Mouse (Mus musculus) left cerebral cortex, postnatal 4 days (tissue): ENCODE results near the gene Pm20d2. TPM values are rescaled to one million over a fixed set of nuclear protein-coding genes. Genes with fewer than 3 reads are reported as not detected.
A peak's percentile ranks its signal among the peaks of the same experiment; 100 is the strongest.

Experiments used
- DNase-seq: peaks from one replicate; pipeline ENCODE4 v3.0.0-alpha.2; 2022
- intact Hi-C: fragments of 180-260 bp; cut with DNase I; formaldehyde crosslinking; loops from one replicate; pipeline ENCODE4 v1.15.1; 2025
- total RNA-seq, 2 experiments: library from RNA; stranded (reverse); gene quantifications; 2 replicates each; pipeline ENCODE4 v1.2.3; 2021

Pm20d2 gene
- 1 to 10 TPM; 8.2 to 8.4 TPM for total RNA-seq

GRCm38 (mm10) chr4:33189735-33190036, at the start of gene Pm20d2:
Pm20d2 (minus strand) TSS chr4:33189737.
- intact Hi-C loops, result no loop called here
- no peak for DNase-seq

GRCm38 (mm10) chr4:33230881-33231280, 41.3 kb upstream of the Pm20d2 start:
- intact Hi-C loops, result no loop called here
- no peak for DNase-seq

DNA sequence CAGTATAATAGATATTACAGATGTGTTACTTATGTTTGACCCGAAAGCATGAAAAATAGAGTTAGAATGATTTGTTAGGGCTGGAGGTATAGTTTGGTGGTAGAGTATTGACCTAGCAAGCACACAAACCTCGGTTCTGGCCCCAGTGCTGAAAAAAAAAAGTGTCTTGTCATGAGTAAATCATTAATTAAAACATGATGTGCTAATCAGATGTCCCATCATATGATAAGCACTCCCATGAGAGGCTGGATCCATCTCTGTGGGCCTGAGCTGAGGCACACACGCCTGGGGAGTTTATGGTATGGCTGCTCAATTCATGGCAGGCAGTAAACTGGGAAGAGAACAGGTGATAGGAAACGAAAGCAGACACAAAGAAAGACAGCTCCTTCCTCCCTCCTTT, 40.1 kb upstream of the Pm20d2 start:
- intact Hi-C loops, result no loop called here

DNA sequence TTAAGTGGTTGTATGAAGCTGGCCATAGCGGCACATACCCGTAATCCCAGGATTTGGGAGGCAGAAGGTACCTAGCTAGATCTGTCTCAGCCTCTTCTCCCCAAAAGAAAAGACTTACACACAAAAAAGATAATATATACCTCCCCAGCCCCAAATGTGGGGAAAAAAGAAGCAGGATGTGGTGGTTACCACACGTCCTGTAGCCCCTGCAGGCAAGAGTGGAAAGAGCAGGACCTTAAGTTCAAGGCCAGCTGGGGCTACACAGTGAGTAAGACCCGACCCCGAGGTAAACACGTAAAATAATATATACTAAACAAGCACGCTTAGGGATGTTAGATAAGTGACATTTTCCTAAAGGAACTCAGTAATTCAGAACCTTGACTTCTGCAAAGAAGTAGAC, 37.6 kb upstream of the Pm20d2 start:
- DNase-seq, result no peak
- intact Hi-C loops, result no loop called here

More for the DNA sequence above, 40.1 kb upstream of the Pm20d2 start:
- no peak for DNase-seq

DNA sequence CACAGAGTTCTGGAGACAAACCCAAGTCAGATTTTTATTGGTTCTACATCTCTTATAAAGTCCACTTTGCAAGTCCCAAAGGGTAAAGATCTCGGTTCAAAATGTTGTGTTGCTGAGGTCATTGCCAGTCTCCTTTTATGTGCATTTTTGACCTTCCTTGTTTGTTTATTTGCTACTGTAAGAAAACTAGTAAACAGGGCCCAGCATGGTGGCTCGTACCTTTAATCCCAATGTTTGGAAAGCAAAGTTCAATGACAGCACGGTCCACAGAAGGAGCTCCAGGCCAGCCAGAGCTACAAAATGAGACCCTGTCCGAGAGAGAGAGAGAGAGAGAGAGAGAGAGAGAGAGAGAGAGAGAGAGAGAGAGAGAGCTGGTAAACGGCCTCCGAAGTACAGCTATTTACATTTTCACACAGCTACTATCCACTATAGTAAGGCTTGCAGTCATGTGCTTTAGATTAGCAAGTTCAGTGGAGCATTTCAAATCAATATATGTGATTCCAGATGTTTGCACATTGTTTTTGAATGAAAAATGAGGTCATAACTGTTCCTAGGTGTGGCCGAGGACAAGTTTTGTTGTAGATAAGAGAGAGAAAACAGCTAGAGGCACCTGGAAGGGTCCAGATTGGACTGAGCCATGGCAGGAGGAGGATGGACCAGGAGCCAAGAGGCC, 34.6 kb upstream of the Pm20d2 start:
- DNase-seq, result no peak
- intact Hi-C loops, result no loop called here

GRCm38 (mm10) chr4:33221847-33222246, 32.3 kb upstream of the Pm20d2 start:
- intact Hi-C loops, result no loop called here
- no peak for DNase-seq

- DNase-seq, result peak; percentile 29
- intact Hi-C loops, result loop anchor here (10.0 kb wide), 1 partner anchor 86 kb away; the partner anchor contains the start of gene Pnrc1
Observed at GRCm38 (mm10) chr4:33208881-33209841, 19.6 kb upstream of the Pm20d2 start, which contains the start of gene Srsf12. Srsf12 (plus strand) TSS chr4:33208991.

DNA sequence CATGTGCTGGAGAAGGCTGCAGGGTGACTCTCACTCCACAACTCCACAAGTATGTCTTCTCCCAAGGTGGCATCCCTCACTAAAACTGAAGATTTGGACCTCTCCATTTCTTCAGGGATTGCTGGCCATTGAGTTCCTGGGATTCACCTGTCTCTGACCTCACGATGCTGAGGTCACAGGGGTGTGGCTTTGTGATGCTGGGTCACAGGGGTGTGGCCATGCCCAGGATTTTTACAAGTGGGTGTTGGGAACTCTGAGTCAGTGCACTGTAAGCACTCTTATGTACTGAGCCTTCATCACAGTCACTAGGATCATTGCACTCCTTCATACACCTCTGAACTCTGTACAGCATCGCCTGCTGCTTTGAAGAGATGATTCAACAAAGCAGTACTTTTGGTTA, 18.0 kb upstream of the Pm20d2 start:
- no peak for DNase-seq
- intact Hi-C loops, result loop anchor here (10.0 kb wide), 1 partner anchor 87 kb away; the partner anchor contains the start of gene Pnrc1

DNA sequence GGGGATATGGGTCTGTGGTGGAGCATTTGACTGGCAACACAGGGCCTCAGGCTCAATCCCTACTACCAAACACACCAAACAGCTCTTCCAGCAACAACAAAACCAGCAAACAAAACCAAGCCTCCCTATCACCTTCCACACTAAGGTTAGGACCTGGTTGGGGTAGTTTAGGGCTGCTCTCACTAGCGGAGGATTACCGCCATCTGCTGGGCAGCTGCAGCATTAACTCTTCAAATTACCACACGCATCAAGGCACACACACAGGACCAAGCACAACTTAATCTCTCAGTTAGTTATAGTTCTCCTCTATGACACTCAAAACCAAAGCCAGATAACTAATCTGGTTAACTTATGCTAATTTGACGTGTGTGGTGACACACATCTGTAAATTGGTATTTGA, 15.1 kb upstream of the Pm20d2 start:
- intact Hi-C loops, result loop anchor here (10.0 kb wide), 1 partner anchor 90 kb away; the partner anchor contains the start of gene Pnrc1
- DNase-seq, result peak; percentile 63

DNA sequence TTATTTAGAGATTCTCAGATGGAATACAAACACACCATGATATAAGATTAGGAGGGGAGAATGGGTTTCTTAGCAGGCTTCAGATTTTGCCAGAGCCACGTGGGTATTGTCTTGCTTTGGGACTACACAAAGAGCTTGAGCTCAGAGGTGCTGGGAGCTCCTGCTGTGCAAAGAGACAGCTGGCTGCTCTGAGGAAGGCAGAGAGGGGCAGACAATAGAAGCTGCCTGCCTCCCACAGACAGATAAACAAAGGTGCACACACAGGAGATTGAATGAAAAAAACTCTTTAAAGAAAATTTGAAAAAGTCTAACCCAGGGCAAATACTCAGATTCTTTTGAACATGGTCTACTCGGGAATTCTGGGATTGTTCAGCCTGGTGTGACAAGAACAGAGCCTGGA, 8.6 kb upstream of the Pm20d2 start:
- DNase-seq, result no peak
- intact Hi-C loops, result no loop called here

DNA sequence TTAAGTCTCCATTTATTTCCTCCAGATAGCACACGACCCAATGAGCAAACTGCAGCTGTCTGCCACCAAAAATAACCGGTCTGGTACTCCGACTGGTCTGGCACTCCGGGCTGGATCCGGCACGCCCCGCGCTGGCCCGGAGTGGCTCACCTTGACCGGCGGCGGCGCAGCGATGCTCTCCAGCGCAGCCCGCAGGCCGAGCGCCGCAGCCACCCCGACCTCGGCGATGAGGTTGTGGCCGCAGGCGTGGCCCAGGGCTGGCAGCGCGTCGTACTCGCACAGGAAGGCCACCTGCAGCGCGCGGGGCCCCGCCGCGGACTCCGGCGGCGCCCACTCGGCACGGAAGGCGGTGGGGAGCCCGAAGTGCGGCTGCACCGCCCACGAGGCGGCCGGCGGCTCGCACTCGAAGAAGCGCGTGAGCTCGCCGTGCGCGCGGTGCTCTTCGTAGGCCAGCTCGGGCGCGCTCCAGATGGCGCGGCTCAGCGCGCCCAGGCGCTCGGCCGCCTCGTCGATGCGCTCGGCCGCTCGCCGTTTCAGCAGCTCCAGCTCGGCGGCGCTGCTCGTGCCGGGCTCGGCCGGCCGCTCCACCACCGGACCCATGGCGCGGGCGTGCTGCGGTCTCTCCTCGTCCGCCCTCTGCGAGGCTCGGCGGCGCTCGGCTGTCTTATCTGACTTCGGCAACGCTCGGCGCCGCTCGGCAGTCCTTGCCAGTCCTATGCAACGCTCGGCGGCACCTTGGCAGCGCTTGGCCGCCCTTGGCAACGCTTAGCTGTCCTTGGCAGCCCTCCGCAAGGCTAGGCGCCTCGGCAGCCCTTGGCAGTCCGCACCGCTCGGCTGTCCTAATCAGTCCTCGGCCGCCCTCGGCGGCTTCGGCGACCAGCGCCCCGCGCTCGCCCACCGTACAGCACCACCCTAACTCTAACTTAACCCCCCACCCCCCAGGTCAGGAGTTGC, 479 bp downstream of the Pm20d2 start:
- peak; percentile 99 for DNase-seq
- intact Hi-C loops, result no loop called here

DNA sequence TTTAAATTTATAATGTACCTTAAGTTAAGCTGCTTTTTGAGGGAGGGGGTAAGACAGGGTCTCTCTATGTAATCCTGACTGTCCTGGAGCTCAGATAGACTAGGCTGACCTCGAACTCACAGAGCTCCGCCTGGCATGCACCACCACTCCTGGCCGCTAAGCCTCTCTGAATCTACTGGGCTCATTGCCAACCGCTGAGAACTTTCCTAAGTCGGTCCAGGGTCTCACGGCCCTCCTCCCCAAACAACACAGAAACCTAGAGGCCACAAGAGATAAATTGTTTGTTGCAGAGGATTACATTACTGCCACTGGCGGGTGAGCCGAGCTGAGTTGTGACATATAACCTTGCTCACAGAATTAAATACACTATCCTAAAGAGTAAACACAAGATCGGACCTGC, 1.4 kb downstream of the Pm20d2 start:
- intact Hi-C loops, result no loop called here
- DNase-seq, result peak; percentile 68

DNA sequence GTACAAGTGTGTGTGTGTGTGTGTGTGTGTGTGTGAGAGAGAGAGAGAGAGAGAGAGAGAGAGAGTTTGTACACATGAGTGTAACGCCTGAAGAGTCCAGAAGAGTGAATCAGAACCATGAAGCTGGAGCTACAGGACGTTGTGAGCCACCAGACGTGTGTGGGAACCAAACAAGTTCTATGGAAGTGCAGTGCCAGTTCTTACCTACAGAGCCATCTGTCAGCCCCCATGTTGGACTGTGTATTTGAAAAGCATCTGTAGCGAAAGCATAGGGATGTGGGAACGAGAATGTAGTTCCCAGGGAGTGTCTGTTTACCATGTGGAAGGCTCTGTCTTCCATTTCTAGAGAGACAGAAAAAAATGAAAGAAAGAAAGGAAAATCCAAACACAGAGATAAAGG, 6.1 kb downstream of the Pm20d2 start:
- intact Hi-C loops, result no loop called here
- no peak for DNase-seq

DNA sequence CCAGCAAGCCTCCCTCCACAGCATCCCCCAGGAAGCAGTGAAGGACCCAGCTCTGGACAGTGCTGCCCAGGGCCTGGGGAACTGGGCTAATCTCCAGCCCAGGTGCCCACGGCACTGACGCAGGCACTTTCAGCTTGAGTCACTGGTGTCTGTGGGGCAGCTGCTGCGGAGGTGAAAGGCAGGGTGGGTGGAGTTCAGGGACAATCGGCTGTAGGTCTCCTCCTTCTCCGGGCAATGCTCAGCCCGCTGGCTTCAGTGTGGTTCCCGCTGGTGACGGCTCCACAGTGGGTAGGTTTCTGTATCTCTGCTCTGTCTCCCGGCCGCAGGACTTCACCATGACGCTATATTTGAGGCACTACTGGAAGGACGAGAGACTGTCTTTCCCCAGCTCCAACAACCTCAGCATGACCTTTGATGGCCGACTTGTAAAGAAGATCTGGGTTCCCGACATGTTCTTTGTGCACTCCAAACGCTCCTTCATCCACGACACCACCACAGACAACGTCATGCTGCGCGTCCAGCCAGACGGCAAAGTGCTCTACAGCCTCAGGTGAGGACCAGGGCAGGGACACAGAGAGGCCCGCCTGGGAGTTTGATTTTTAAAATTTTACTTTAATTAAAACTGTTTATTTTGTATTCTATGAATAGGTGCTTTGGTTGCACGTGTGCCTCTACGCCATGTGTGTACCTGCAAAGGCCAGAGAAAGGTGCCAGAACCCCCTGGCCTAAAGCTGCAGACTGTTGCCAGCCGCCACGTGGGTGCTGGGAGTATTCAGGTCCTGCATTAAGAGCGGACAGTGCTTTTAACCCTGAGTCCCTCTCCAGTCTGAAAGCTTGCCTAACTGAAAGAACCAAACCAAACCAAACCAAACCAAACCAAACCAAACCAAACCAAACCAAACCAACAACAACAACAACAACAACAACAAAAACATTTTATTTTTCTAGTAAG, 37.2 kb downstream of the Pm20d2 start:
- intact Hi-C loops, result no loop called here
- DNase-seq, result no peak

DNA sequence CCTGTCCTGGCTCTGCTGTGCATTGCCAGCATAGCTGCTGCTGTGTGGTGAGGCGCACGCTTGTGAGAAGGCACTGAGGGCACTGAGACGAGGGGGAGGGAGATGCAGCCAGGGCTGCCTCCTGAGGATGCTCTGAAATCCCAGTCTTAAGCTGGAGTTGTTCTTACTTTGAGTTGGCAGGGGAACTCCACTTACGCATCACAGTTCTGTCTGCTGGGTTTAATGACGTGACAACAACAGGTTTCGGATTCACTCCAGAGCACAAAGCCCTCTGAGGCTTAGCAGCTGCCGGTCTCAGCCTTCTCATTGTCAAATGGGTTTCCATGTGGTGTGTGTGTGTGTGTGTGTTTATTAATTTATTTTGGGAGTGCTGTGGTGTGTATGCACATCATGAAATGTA, 40.4 kb downstream of the Pm20d2 start:
- no peak for DNase-seq
- intact Hi-C loops, result no loop called here

DNA sequence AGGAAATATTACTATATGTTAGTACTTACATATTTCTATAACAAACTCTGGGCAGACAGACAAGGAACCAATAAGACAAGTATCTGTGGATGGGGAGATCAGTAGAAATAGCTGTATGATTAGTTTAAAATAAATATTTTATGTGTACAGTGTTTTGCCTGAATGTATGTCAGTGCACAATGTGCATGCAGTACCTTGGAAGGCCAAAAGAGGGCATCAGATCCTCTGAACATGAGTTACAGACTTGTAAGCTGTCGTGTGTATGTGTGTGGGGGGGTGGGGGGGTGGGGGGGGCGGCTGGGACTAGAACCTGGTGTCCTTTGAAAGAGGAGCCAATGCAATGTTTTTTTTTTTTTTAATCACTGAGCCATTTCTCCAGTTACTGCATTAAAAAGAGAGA, 41.7 kb downstream of the Pm20d2 start:
- intact Hi-C loops, result no loop called here

GRCm38 (mm10) chr4:33146679-33147291, 42.8 kb downstream of the Pm20d2 start:
- DNase-seq, result no peak
- intact Hi-C loops, result no loop called here

More for the DNA sequence above, 41.7 kb downstream of the Pm20d2 start:
- peak; percentile 50 for DNase-seq

DNA sequence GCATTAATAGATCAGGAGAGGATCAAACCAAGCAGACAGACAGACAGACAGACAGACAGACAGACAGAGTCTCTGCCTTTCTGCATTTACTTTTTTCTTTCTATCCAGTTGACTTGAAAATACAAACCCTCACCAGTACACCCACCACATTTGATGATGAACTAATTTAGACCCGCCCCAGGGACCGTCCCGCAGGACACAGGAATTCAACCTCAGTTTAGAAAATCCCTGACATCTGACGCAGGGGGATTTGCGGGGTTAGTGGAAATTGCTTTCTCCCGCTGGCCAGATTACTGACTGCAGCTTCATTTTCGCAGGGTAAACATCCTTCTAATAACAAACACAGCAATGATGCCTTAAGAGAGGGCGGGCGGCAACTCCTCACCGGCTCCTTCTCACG, 57.3 kb downstream of the Pm20d2 start, which contains the start of gene Gabrr1:
Gabrr1 (plus strand) TSS at position 301 of the 400 bp plus-strand sequence.
- DNase-seq, result no peak
- intact Hi-C loops, result no loop called here
